Mouse (Mus musculus): ENCODE results near the gene Ssbp3.

The Ssbp3 gene

DNA sequence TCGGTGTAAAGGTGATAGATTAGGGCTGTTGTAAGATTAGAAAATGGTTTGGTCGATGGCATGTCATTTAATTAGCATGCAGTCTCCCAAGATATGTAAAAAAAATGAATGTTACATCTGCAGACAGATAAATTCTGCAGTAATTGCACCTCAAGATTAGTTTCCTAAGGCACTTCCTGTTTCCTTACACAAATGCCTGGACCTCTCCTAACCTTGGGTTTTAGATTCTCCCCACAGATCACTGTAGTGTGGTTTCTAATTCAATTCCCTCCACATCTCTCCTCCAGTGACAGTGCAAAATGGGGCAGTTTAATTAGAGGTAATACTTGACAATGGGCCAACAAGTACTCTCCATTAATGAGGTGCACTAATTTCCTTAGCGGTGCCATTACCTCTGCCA lies 152.7 kb downstream of the Ssbp3 start:
- no peak for DNase-seq

DNA sequence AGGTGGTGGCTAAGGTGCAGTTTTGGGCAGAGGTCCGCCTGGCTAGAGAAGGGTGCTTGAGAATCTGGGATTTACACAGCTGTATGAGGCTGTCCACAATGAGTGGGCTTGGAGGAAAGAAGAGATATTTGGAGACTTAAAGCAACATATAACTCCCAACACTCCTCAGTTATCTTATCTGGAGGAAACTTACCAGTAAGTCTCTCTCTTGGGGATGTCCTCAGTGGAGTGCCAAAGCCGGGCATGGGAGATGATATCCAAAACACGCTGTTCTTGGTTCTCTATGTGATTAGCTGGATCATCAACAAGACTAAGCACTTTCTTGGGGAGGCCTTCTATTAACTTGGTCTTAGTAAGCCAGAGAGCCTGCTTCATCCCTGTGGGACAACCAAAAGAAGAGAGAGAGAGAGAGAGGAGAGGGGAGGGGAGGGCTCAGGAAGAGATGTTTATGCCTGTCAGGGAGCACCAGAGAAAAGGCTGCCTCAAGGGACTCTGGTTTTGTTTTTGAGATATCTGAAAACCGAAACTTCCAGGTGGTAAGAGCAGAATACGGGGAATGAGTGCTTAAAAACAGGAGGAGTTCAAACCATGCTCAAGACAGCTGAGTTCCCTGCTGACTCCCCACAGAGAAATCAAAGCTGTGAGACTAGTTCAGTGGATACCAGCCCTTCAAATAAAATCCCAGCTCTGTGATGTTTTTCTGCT lies 154.0 kb downstream of the Ssbp3 start:
- DNase-seq, result no peak

DNA sequence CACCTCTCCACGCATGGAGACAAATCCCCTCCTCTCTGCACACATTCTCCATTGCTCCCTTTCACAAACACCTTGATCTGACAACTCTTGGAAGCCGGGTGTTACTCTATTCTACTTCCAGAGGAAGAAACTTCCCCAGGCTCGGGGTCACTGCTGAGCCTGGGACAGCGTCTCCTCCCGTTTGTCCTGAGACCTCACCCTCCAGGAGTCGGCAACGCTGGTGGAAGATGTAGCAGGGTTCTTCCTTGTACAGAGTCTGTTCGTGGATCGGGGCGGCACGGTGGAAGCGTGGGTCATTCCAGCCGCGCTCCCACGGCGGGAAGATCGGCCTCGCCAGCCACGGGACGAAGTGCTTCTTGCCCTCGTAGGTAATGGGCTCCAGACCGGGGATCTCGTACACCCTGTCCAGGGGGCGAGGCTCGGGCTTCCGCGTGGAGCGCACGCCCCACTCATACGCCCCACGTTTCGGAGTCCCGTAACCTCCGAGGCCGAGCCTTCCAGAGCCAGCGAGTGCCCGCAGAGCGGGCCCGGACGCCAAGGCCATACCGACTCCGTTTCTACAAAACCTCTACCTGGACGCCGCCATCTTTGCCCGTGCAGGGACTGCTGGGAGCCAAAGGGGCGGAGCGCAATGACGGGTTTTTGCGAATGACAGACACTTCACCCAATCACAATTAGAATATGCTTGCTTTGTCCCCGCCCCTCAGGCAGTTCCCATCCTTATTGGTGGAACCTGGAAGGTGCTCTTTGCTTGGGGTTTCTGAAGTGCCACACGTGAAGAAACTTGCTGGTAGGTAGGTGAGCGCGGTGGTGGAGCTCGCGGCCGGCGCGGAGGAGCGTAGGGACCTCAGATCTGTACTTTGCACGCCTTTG lies 156.0 kb downstream of the Ssbp3 start, which contains the start of the genes Mrpl37 and Cyb5rl:
Gene Mrpl37 (minus strand): TSS at position 617 of the 873 bp plus-strand sequence.
Gene Cyb5rl (plus strand): TSS at position 737 of the 873 bp plus-strand sequence.
- peak; percentile 93 for DNase-seq

DNA sequence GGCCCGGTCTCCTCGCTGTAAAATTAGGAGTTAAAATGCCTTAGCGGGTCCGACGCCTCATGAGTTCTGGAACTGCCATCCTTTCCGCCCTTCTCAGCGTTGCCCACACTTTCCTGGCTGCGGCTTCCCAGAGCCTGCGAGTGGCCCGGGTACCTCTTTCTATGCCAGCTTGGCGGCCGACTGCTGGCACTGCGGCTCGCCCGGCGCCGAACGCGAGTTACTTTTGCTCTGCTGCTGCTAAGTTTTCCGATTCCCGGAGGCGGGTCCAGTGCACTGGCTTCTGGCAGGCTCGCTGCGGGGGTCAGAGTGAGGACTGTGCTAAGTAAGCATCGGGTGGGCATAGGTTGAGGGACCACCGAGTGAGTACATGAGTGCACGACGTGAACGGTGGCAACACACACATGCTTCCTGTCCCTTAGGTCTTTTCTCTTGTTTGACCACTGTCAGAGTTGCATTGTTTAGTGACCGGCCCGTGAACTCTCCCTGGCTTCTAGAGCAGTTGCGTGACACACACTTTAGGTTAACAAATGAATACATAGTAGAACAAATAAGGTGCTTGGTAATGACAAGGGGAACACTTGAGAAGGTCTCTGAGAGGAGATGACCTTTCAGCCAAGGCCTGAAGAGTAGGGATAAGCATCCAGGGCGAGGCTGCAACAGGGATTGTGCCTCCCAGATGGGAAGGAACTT lies 156.8 kb downstream of the Ssbp3 start:
- peak; percentile 36 for DNase-seq

DNA sequence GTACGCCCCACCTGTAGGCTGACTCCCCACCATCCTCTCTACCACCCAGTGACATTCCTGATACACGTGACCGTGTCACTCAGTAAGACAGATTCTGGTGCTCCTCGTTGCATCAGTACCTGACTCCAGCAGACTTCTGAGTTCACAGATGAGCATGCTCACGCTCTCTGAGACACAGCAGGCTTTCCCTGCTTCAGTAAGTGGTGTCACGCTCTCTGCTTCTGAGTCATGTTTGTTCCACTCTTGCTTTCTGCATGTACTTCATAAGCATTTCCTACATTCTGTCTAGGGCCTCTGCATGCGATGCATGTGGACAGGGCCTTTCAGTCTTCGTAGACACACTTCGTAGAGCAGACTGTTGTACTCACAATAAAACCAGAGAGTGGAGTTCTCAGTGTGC lies 161.8 kb downstream of the Ssbp3 start:
- DNase-seq, result no peak

DNA sequence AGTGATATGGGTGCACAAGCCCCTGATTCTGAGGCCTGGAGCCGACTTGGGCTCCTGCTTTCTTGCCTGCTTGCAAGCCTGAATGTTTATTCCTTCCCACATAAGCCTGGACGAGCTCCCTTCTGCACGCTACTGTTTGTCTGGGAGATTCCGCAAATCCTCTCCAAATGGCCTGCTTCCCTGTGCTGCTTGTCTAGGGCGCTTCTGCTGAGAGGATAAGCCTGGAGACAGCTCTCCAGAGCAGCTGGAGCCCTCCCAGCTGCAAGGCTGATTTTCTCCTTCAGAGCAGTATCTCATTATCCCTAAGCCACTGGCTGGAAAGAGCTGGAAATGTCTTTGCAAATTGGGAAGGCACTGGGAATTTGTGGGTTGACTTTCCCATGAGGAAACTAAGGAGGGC lies 165.0 kb downstream of the Ssbp3 start:
- DNase-seq, result peak; percentile 28

DNA sequence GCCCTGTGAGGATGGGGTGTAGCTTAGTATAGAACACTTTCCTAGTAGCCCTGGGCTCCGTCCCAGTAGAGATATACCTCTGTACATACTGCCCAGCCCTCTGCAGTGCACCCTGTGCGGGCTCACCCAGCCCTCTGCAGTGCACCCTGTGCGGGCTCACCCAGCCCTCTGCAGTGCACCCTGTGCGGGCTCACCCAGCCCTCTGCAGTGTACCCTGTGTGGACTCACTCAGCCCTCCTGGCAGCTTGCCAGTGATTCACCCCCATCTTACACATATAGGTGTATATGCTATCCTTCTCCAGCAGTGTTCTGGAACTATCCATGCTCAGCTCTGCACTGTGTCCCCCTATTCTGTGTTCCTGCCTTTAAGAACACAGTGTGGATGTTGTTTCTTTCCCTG lies 168.4 kb downstream of the Ssbp3 start:
- DNase-seq, result no peak

DNA sequence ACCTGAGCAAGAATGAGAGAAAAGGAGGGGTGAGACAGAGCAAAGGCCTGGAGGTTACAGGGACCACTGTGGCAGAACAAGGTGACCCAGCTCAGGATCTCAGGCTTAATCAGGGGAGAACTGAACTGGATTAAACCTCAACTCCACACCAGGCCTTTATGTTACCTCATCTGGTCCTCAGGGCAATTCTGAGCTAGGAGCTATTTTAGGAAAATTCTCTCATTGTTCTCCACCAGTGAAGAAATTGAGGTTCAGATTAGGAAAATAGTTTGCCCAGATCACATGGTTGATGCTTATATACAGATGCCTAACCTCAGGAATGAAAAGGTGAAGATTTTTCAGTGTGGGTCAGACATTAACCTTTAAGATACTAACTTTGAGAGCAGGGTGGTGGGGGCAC lies 169.2 kb downstream of the Ssbp3 start:
- DNase-seq, result no peak

DNA sequence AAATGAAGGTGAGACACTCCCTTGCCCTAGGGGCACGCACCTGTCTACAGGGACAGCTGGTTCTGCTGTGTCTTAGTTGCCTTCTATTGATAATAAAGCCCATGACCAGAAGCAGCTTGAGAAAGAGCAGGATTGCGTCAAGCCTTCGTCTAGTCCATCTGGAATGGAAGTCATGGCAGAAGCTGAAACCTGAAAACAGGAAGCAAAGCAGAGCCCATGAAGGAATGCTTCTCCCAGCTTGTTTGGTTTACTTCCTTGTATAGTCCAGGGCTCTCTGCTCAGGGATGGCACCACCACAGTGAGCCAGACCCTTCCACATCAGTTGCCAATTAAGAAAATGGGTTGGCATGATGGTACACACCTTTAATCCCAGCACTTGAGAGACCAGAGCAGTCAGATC lies 171.7 kb downstream of the Ssbp3 start:
- no peak for DNase-seq

DNA sequence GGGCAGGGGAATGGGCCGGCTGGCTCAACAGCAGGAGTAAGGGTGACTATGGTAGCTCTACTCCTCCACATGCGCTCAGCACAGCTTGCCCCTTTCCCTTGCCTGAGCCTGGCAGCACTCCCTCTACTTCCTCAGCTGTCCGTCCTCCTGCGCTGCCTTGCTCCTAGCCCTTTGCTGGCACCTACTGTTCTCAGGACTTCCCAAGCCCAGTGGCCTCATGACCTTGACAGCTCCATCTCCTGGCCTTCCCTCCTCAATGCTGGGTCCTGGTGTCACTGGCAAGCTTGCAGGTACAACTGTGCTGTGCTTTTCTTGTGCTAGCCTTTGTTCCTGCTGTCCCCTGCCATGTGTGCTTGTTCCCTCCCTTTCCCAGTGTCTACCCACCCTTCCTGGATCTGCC lies 172.6 kb downstream of the Ssbp3 start:
- DNase-seq, result no peak

DNA sequence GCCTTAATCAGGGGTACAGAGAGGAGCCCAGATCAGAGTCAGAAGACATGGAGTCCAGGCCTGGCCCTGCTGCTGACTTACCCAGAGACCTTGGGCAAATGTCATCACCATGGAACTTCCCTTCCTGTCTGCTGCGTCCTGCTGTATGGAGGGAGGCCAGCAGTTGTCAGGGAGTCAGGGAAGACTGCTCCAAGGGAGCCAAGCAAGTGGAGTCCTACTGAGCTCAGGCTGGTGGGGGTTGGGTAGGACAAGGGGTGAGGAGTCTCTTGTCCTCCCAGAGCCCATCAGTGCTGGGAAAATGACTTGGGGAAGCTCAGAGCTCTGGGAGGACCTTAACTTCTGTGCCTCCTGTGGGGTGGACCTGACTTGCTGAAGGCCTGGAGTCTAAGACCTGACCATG lies 173.8 kb downstream of the Ssbp3 start:
- no peak for DNase-seq

DNA sequence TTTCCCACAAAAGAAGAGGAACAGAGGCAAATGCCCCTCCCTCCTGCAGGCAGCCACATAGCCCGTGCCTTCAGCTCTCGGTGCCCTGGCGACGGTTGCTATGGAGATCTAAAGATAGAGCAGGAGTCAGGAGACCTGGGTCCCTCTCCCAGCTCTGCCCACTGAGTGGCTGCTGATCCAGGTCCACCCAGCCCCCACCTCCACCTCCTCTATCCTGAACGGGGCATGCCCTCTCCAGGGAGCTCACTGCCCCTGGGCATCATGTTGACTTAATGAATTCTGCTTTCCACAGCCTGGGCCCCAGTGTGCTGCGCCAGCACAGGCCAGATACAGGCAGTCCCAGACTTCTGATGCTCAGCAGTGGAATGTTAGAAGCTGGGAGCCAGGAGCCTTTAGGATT lies 174.4 kb downstream of the Ssbp3 start:
- DNase-seq, result peak; percentile 76

DNA sequence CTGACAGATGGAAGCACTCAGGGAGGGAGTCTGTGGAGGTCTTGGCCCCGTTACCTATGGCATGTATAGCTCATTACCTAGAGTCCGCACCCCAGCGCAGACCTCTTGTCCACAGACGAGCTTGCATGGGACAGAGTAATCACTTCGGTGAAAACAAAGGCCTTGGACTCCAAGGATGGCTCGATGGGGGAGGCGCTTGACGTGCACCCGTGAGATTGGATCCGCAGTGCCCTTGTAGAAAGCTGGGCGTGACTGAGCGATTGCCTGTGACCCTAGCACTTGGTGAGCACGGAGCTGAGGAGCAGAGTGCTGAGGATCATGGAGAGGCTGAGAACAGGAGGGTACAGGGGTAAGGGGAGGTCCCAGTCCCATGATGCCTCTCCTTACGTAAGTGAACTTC lies 181.2 kb downstream of the Ssbp3 start:
- DNase-seq, result no peak

DNA sequence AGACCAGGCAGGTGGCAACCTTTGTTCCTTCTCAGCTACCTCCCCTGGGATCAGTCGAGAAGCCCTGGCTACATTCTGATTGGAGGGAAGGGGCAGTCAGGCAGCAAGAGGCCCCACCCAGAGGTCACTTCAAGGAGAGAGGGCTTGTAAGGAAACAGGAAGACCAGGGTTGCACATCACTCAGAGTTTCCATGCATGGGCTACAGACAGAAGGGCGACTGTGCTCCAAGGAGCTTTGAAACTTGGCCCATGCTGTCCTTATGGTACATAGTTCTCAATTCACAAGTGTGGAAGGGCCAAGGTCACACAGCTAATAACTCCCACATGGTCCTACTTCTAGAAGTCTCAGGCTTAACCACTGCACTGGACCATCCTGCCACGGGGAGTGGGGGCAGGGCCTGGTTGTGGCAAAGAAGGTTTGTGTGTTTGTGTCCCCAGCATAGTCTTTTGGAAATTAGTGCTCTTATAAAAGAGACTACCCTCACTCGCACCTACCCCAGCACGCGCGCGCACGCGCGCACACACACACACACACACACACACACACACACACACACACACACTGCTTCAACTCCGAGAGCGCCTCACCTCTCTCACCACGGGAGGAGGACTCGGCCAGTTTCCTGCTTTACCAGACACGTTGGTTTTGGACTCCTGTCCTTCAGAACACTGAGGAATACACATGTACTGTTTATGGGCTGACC lies 184.1 kb downstream of the Ssbp3 start:
- DNase-seq, result no peak

DNA sequence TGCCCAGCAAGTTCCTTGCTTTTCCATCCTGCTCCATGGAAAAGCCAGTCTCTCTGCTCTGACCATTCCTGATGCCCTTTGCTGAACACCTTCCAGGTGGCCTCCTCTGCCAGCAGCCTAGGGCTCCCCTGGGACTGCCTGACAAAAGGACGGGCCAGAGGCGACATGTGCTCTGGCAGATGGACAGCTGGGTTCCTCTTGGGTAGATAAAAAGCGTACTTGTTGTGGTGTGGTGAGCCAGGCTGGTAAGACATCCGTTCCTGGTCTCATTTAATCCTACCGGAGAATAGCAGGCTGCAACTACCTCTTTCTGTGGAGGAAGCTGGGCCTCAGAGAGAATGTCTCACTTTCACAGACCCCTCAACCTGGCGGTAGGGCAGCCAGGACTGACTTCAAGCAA lies 185.5 kb downstream of the Ssbp3 start:
- no peak for DNase-seq

DNA sequence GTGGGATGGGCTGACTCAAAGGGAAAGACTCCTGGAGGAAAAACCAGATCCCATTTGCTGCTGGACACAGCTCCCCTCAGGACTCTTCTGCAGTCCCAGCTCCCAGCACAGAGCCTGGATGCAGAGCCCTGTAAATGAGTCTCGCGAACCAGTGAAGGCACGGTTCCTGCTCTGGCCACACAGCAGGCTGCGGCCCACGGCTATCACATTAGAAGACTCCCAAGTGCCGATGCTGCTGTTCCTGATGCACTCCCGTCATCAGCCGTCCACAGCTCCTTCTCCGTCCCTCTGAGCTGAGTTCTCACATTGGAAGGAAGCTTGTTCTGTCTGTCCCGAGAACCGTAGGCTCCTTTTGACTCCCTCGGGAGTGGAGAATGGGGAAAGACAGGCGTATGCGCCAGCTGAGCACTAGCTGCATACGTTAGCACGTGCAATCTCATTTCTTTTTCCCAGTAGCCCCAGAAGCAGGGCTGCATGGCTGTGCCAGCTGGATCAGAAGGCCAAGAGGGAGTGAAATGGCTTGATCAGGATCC lies 186.4 kb downstream of the Ssbp3 start, which contains the start of gene Cdcp2:
Gene Cdcp2 (plus strand): TSS at position 51 of the 533 bp plus-strand sequence.
- DNase-seq, result no peak

DNA sequence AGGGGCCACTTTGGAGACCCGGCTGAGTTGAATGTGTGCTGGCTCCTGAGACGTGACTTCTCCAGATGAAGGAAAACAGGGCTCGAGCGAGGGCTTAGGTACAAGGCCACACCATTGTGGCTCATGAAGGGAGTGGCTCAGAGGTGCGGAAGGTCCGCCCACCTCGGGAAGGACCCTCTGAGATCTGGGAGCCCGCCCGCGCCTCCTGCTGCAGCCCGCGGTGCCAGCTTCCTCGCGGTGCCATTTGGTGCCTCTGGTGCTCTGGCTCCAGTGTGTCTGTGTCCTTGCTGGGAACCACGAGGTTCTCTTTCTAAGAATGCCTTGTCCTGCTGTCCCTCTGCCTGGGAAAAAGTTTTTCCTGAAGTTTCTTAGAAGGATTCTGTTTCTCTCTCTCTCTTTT lies 187.4 kb downstream of the Ssbp3 start:
- no peak for DNase-seq

DNA sequence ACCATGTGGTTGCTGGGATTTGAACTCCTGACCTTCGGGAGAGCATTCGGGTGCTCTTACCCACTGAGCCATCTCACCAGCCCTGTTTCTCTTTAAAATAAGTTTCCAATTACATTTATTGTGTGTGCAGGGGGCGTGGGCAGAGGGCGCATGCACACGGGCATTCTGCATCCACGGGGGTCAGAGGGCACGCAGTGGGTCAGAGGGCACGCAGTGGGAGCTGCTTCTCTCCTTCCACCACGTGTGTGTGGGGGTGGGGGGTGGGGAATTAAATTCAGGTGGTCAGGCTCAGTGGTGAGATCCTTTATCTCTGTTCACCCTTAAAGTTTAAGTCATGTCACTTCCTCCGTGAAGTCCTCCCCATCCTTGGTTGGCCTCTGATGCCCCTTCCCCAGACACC lies 187.9 kb downstream of the Ssbp3 start:
- no peak for DNase-seq

DNA sequence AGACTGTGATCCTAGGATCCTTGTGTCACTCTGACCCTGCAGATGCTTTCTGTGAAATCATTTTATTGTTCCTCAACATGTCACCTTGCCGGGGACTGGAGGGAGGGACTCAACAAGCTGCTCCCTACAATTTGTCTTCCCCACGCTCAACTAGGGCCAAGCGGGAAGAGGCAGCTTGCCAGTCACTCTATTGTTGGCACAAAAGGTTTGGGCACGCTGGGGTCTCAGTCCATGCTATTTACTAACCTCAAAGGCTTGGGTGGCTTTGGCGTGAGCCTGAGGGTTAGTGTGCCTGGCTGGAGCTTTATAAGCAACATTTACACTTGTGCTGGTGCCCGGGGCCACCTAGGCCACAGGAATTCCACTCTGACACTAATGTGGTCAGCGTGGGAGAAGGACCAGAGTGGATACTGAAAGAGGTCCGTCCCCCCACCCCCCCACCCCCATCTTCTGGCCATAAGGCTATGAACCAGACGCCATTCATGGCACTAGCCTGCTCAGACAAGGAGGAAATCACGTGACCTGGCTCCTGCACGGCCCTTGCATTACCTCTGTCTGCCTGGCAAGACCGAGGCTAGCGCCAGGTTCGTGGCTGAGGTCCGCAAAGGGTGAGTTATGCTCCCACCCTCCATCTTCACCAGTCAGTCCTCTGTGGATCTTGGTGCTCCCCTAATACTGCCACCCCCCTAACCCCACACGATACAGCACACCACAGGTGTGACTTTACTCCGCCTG lies 188.5 kb downstream of the Ssbp3 start:
- no peak for DNase-seq

Measured in right cerebral cortex, postnatal 14 days (tissue).